Mouse (Mus musculus): ENCODE results near the gene Slc35f4.

DNA sequence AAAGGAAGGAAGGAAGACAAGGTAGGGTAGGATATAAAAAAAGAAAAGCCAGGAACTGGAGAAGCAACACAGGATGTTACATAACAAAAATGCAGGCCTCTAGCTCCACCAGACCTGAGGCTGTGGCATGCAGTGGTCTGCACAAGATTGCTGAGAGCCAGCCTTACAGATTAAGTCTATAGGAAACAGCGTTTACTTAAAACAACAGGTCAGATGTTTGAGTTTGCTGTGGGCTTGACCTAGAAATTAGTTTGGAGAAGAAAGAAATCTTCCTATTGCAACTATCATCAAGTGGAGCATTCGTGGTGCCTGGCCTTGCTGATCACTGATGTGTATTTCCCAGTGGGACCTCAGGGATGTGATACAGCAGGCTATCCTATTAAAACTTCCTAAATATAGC lies 64.1 kb downstream of the Slc35f4 start:
- TF ChIP-seq TAL1 (IDR thresholded peaks at IDR 0.05; ENCODE audit: low read length) (no peak), GATA1 (IDR thresholded peaks at IDR 0.05; ENCODE audit: low read length) (no peak)
